Mouse (Mus musculus): ENCODE data around the gene Tub. TPM values are rescaled to one million over a fixed set of nuclear protein-coding genes. Genes with fewer than 3 reads are reported as not detected.

Gene Tub
- polyA plus RNA-seq, 1 experiment = 132 TPM

- peak in 1 of 2 experiments; percentile 58 for DNase-seq (ENCODE audit: extremely low spot score in 1 of 2, low spot score in 1 of 2)
These were observed 76.8 kb downstream of the Tub start for GRCm38 (mm10) chr7:109026976-109027375.

DNA sequence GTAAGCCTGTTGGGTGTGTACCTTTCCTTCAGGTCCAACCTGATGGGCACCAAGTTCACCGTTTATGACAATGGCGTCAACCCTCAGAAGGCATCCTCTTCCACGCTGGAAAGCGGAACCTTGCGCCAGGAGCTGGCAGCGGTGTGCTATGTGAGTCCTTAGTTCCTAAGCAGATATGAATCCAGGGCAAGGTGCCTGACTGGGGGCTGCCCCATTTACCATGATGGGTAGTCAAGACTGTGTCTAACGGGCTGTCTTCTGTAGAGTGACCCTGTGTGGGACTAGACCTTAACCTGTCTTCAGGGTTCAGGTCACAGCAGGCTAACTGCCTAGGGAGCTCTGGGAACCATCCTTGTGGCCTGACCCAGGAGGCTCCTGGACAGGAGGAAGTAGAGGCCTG lies 77.6 kb downstream of the Tub start:
- DNase-seq (ENCODE audit: extremely low spot score in 1 of 2, low spot score in 1 of 2) = no peak

DNA sequence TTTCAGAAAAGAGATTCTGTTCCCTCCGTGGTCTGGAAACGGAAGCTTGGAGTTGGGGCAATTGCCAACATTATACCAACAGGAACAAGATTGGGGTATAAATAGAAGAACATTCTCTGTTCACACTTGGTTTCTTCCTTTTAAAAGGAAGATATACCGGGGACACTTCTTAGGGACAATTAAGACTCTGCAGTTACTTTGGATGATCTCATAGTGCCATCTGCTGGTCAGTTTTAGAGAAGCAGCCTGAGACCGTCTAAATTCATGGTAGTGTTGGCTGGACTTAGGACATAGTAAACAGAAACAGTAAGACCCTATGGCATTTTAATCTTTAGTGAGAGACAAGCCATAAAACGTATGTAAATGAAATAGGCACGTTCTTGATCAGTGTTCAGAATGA lies 78.1 kb downstream of the Tub start:
- peak in 1 of 2 experiments; percentile 91 for DNase-seq (ENCODE audit: extremely low spot score in 1 of 2, low spot score in 1 of 2)

DNA sequence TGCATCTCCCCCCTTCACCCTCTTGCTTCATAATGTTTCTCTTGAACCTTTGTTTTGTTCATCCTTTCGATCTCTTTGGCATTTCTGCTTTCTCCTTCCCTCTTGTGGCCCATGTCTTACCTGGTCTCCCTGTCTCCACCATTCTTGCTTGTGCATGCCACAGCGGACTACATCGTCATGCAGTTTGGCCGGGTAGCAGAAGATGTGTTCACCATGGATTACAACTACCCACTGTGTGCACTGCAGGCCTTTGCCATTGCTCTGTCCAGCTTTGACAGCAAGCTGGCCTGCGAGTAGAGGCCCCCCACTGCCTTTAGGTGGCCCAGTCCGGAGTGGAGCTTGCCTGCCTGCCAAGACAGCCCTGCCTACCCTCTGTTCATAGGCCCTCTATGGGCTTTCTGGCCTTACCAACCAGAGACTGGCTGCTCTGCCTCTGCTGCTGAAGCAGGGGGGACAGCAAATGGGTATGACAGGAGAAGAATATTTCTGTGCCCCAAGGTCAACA lies 79.9 kb downstream of the Tub start:
- DNase-seq (ENCODE audit: extremely low spot score in 1 of 2, low spot score in 1 of 2) = no peak

DNA sequence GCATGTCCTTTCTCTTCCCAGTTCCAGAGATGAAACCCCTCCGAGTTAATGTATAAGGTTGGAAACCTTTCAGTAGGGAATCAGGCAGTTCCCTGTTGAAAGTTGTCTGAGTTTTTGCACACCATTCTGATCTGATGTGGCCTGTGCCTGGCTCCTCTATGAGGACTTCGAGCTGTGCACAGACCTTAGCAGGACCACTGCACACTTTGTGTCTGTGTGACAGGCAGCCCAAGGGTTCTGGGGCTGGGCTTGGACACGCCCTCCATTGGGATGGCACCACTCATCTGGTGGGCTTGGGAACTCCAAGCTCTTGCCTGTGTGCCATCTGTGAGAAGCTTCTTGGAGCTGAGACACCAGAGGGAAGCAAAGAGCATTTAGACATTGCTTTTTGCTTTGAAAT lies 81.2 kb downstream of the Tub start:
- no peak for DNase-seq (ENCODE audit: extremely low spot score in 1 of 2, low spot score in 1 of 2)

DNA sequence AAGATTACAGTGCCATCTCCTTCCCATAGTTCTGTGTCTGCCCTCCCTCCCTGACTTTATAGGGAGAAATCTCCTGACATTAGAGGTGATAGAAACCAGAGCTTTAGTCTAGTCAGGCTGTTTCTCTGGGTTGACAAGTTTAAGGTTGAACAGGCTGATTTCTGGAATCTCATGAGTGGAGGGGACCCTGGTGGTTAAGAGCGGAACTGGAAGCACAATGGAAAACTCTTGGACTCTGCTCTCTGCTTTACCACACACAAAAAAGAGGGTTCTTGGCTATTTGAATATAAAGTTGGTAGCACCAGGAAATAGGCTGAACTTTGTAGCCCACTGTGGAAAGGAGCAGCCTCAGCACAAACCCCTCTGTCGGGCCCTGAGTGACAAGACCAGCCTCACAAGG lies 81.9 kb downstream of the Tub start:
- DNase-seq (ENCODE audit: extremely low spot score in 1 of 2, low spot score in 1 of 2) = no peak

DNA sequence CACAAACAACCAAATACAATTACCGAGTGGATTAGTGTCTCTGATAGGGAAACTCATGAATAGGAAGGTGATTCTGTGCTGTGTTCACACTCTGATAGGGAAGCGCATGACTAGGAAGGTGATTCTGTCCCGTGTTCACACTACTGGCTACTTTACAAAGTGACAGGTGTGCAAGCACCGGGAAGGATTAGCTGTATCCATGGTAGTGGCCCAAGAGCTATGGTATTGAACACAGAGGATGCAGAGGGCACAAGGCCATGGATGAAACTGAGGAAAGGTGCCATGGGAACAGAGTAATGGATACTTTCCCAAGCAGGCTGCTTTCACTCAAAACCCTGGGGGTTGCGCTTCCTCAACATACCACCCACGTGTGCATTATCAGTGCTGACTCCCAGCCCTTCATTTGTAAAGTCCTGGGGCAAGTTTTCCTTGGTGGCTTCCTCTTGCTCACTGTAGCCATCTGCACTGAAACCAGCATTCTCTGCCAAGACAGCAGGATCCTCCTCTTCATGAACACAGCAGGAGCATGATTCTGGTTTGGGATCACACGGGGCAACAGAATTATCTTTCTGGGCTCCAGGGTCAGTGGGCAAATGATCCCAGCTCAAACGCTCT lies 88.1 kb downstream of the Tub start:
- DNase-seq (ENCODE audit: extremely low spot score in 1 of 2, low spot score in 1 of 2) = no peak

DNA sequence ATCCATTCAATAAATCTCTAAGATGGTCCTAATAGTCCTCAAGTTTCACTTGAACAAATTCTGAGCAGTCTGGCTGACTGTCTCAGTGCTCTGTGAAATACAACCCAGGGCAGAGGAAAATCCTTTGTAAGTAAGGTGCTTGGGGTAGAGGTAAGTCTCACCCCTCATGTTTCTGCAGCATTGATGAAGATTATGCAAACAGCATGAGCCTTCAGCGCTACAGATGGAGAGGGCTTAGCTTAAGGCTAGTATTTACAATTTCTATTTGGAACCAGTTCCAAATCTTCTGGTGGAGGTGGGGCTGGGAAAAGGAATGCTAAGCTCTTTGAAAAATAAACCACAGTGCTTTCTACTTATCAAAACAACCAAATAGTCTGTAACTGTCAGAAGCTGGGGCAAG lies 88.8 kb downstream of the Tub start:
- DNase-seq (ENCODE audit: extremely low spot score in 1 of 2, low spot score in 1 of 2) = no peak

DNA sequence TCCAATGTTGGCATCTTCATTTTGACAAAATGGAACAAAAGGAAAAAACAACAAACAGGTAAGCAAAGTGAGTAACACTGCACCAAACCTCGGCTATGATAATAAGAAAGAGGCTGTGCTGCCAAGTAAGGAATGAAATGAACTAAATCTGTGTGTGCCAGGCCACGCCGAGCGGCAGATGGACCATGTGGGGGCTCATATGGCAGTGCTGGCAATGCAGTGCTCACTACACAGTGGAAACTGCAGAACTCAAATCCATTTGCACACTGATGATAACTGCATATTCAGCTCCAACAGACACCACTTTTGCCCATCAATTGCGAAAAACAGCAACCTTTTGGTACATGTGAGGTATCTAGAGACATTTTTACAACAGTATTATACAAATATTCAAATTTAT lies 89.3 kb downstream of the Tub start:
- DNase-seq (ENCODE audit: extremely low spot score in 1 of 2, low spot score in 1 of 2) = peak in 1 of 2 experiments; percentile 55

DNA sequence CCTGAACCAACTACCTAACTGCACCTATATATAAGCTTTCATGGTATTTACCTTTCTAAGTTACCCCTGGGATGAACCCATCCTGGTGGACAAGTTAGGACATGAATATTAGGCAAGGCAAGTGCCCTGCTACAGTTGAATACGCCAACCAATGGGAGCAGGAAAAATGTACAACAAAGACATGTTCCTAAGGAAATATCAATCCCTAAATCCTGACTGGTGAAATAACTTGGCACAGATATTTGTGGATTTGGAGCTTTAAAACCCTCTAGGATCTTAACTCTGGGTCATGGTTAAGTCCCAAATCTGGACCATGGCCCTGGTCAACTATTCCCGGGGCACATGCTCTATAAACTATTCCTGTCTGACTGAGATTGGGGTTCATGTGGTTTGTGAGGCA lies 95.7 kb downstream of the Tub start:
- DNase-seq (ENCODE audit: extremely low spot score in 1 of 2, low spot score in 1 of 2) = no peak

- no peak for DNase-seq (ENCODE audit: extremely low spot score in 1 of 2, low spot score in 1 of 2)
These were observed 100.7 kb downstream of the Tub start for GRCm38 (mm10) chr7:109050831-109051230.

GRCm38 (mm10) chr7:109059536-109059935 lies 109.4 kb downstream of the Tub start:
- DNase-seq (ENCODE audit: extremely low spot score in 1 of 2, low spot score in 1 of 2) = no peak

DNA sequence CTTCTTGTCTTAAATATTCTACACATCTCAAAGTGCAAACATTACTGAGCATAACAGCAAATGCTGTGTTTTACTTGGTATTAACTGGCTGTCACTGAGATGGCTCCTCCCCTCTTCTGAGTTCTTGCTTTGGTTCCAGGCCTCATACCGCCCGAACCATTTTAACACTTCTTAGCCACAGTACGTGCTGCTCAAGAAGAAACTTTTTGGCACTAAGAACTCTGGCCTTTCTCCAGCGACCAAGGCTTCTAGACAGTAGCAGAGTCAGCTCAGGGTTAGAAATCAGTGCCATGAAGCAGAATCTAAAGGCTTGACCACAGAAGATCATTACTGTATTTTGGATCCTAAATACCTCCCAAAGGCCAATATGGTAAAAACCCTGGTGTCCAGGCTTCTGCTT lies 119.5 kb downstream of the Tub start:
- DNase-seq (ENCODE audit: extremely low spot score in 1 of 2, low spot score in 1 of 2) = no peak

GRCm38 (mm10) chr7:109072326-109072725 lies 122.2 kb downstream of the Tub start:
- no peak for DNase-seq (ENCODE audit: extremely low spot score in 1 of 2, low spot score in 1 of 2)

GRCm38 (mm10) chr7:109082269-109083112 lies 132.4 kb downstream of the Tub start:
- no peak for DNase-seq (ENCODE audit: extremely low spot score in 1 of 2, low spot score in 1 of 2)

DNA sequence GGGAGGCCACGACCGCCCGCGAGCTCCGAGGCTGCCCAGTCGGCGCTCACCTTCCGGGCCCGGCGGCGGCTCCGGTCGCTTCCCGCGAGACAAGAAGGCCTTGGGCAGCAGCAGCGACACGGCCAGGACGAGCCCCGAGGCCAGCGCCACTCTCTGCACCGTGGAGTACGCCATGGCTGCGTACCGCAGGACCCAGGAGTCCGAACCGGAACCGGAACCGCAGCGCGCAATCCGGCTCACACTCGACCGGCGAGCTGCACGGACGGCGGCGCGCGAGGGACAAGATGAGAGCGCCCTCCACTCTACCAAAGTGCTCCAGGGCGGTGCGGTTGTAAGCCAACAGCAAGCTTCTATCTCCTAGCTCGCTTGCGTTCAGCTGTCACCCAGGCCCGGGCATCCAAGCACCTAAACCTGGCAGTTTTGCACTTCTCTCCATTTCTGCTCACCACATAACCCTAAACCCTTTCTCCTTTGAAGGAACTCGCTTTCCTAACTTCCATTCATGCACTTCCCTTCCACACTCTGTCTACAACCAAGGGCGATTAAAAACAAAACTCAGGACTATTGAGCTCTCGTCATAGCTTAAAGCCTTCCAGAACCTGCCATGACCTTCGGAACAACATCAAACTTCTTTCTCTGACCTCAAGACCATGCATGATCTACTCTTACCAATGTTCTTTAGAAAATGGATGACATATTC lies 133.1 kb downstream of the Tub start, which contains the start of gene Ric3:
Gene Ric3 (minus strand): TSS at position 219 of the 700 bp plus-strand sequence.
- peak; percentile 74 to 94 for DNase-seq (ENCODE audit: extremely low spot score in 1 of 2, low spot score in 1 of 2)

DNA sequence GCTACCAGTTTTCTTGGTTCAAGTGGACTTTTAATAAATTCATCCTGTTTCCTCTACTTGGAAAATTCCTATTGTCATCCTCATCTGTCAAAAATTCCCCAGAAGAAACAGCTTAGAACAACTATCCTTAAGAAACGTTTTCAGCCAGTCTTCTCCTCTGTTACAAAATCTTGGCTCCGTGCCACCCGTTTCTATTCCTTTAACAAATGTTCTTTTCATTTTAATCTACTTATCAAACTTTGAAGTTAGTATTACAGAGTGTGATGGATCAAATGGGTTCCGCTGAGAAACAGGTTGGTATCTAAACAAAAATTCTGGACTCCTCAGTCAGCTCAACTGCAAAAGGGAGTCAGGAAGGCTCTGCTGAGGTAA lies 133.7 kb downstream of the Tub start:
- DNase-seq (ENCODE audit: extremely low spot score in 1 of 2, low spot score in 1 of 2) = no peak
